Mouse (Mus musculus) heart, embryonic 16.5 days (tissue): Measurements from ENCODE around the gene Npcd. TPM values are rescaled to one million over a fixed set of nuclear protein-coding genes. Genes with fewer than 3 reads are reported as not detected.

Source experiments
- ATAC-seq: fragments of 200-750 bp; cut with Nextera tagmentation; replicated peaks from 2 replicates; pipeline ENCODE4 v1.8.0; 2017; ENCODE audit warnings: moderate number of reproducible peaks; ENCODE audit not compliant: insufficient read depth, low FRiP score; ENCODE audit errors: extremely low read depth
- H3K27ac ChIP-seq: fragments of 300-500 bp; sonication (generic); 2 replicates; pipeline ENCODE4 v1.5.1; 2014; ENCODE audit warnings: mild to moderate bottlenecking, low read length, control low read depth, moderate library complexity
- H3K27me3 ChIP-seq: fragments of 300-500 bp; sonication (generic); 2 replicates; pipeline ENCODE4 v1.6.1; 2014; ENCODE audit warnings: low read length, mixed read lengths; ENCODE audit not compliant: control insufficient read depth, insufficient read depth
- H3K36me3 ChIP-seq: fragments of 300-500 bp; sonication (generic); 2 replicates; pipeline ENCODE4 v1.6.1; 2014; ENCODE audit not compliant: control insufficient read depth, insufficient read depth
- H3K4me1 ChIP-seq: fragments of 300-500 bp; sonication (generic); 2 replicates; pipeline ENCODE4 v1.6.1; 2014; ENCODE audit warnings: low read length, mixed read lengths; ENCODE audit not compliant: control insufficient read depth, insufficient read depth
- H3K4me2 ChIP-seq: fragments of 300-500 bp; sonication (generic); 2 replicates; pipeline ENCODE4 v1.6.1; 2014; ENCODE audit warnings: low read depth, mild to moderate bottlenecking, control low read depth, low read length
- H3K4me3 ChIP-seq: fragments of 300-500 bp; sonication (generic); 2 replicates; pipeline ENCODE4 v1.5.1; 2014; ENCODE audit warnings: mild to moderate bottlenecking, control low read depth, low read length
- H3K9ac ChIP-seq: fragments of 300-500 bp; sonication (generic); 2 replicates; pipeline ENCODE4 v1.6.1; 2014; ENCODE audit warnings: low read length, control low read depth
- H3K9me3 ChIP-seq: fragments of 300-500 bp; sonication (generic); replicated peaks from 2 replicates; pipeline ENCODE4 v1.6.1; 2016; ENCODE audit warnings: low read length; ENCODE audit not compliant: control insufficient read depth
- WGBS: fragments of 180-500 bp; shearing (Covaris S2); extraction: QIAGEN DNeasy Blood & Tissue Kit; methylation state at CpG from one replicate; pipeline ENCODE4 v1.1.7; 2014; 5-methylcytosine and 5-hydroxymethylcytosine counted together
- polyA plus RNA-seq: library from polyadenylated mRNA; unstranded; fragments of >200 nt; fragmentation: Nextera tagmentation; extraction: Ambion mirVana; gene quantifications from 2 replicates; pipeline ENCODE4 v1.2.1, GENCODE M21; 2015

Gene Npcd
- polyA plus RNA-seq, 1 experiment from 2014 or later, result not detected

DNA sequence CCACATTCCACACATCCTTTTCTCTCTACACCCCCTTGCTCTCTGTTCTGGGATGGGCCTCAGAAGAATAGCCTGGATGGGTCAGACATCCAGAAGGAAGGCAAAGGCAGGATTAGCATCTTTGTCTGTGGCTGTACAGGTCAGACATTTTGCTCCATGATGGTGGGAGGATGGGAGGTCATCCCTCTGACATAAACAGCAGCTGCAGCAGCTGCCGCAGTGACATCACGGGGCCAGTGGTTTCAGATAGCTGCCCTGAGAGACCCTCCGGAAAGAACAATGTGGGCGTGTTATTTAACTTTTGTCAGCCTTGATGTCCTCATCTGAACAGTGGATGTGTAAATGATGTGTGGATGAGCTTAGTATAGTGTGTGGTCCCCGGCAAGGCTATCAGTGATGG, 88.2 kb downstream of the Npcd start:
- peaks cover 12% of the 10 kb centered on the region for H3K4me1 ChIP-seq
- H3K27ac ChIP-seq, result no peak overlapping the region
- 77% methylated on average over 5 of the region's 5 CpGs for WGBS

DNA sequence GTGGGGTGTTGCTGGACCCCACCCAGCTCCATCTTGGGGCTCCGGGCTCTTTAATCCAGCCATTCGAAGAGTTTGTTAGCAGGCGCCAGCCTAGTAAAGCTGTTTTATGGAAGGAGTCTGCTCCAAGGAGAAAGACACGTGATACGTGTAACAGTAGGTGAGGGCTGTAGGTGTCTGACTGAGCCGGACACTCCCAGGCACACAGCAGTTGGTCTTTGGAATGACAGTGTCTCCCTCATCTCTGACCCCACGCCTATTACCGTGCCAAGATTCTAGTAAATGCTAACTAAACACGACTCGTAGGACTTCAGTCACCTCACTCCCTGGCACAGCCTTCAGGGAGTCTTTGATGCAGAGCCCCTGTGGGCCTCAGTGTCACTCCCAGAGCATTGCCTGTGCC, 88.7 kb downstream of the Npcd start:
- Histone ChIP-seq H3K9me3 (no peaks in the 10 kb centered on the region), H3K27me3 (no peaks in the 10 kb centered on the region), H3K4me2 (no peak overlapping the region), H3K27ac (no peak overlapping the region), H3K36me3 (no peaks in the 10 kb centered on the region), H3K4me1 (peaks cover 17% of the 10 kb centered on the region), H3K4me3 (no peak overlapping the region), H3K9ac (no peak overlapping the region)
- WGBS, result 83% methylated on average over 10 of the region's 10 CpGs
- no peak for ATAC-seq

More for the DNA sequence above, 88.2 kb downstream of the Npcd start:
- no peak for ATAC-seq
- Histone ChIP-seq H3K9me3 (no peaks in the 10 kb centered on the region), H3K27me3 (no peaks in the 10 kb centered on the region), H3K4me3 (no peak overlapping the region), H3K9ac (no peak overlapping the region), H3K4me2 (no peak overlapping the region), H3K36me3 (no peaks in the 10 kb centered on the region)

DNA sequence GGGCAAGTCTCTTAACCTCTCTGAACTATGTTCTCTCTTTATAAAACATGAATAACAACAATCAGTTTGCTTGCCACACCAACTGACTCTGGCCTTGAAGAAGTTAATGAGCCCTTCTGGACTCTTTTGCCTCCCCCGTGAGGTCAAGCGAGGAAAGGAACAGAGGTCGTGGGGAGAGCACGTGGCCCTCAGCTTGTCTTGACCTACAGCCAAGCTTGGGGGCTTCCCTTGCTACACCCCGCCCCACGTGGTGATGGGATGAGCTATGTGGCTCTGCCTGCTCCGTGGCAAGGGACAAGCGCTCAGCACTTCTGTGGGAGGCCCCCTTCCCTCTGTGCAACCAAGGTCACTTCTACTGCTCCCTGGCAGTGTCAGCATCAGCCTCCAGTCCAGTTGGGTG, 89.3 kb downstream of the Npcd start:
- no peak overlapping the region for H3K27ac ChIP-seq
- no peaks in the 10 kb centered on the region for H3K36me3 ChIP-seq
- peaks cover 23% of the 10 kb centered on the region for H3K4me1 ChIP-seq
- H3K9ac ChIP-seq, result no peak overlapping the region
- no peaks in the 10 kb centered on the region for H3K27me3 ChIP-seq
- no peak overlapping the region for H3K4me3 ChIP-seq
- WGBS, result 63% methylated on average over 8 of the region's 8 CpGs
- ATAC-seq, result no peak
- H3K9me3 ChIP-seq, result no peaks in the 10 kb centered on the region
- no peak overlapping the region for H3K4me2 ChIP-seq

DNA sequence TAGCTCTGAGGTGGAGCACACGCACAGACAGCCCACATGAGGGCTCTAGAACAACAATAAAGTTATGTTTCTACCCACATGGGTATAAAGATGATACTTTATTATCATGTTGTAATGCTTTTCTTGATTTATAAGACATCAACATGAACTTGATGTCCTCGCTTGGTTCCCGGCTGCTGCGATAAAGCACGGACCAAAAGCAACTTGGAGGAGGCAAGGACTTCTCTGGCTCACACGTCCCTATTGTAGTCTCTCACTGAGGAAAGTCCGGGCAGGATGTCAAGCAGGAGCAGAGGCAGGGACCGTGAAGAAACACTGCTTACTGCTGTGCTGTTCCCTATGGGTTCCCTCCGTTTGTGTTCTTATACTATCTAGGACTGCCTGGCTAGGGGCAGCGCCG, 90.0 kb downstream of the Npcd start:
- Histone ChIP-seq H3K36me3 (0 out of 2 replicates have a peak, but pooled peaks cover under 1% of the 10 kb centered on the region), H3K4me3 (no peak overlapping the region), H3K9me3 (no peaks in the 10 kb centered on the region), H3K4me2 (no peak overlapping the region), H3K9ac (no peak overlapping the region), H3K4me1 (peaks cover 30% of the 10 kb centered on the region), H3K27me3 (no peaks in the 10 kb centered on the region), H3K27ac (no peak overlapping the region)
- ATAC-seq, result no peak
- 92% methylated on average over 11 of the region's 11 CpGs for WGBS

DNA sequence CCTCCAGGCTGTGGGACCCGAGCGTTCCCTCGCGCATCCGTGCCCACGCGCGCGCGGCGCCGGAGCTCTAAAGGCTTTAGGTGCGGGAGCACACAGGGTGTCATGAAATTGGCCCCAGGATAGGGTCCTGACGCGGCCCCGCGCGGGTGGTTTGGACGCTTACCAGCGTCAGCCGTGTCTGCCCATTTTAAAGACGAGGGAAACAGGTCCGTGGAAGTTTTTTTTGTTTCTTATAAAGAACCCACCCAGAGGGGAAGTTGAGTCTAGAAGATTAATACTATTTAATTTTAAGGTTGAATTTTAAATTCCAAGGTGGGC, 91.4 kb downstream of the Npcd start:
- WGBS, result 0% methylated on average over 23 of the region's 23 CpGs
- Histone ChIP-seq H3K9me3 (no peaks in the 10 kb centered on the region), H3K9ac (peak overlapping the region; percentile 82), H3K27me3 (no peaks in the 10 kb centered on the region), H3K4me3 (peak overlapping the region; percentile 69), H3K36me3 (peaks cover 9% of the 10 kb centered on the region), H3K4me1 (peaks cover 34% of the 10 kb centered on the region), H3K27ac (peak overlapping the region; percentile 8; the same call in 1 of the 2 replicates), H3K4me2 (peak overlapping the region; percentile 80)
- peak; percentile 4; the same call in 1 of the 2 replicates for ATAC-seq

DNA sequence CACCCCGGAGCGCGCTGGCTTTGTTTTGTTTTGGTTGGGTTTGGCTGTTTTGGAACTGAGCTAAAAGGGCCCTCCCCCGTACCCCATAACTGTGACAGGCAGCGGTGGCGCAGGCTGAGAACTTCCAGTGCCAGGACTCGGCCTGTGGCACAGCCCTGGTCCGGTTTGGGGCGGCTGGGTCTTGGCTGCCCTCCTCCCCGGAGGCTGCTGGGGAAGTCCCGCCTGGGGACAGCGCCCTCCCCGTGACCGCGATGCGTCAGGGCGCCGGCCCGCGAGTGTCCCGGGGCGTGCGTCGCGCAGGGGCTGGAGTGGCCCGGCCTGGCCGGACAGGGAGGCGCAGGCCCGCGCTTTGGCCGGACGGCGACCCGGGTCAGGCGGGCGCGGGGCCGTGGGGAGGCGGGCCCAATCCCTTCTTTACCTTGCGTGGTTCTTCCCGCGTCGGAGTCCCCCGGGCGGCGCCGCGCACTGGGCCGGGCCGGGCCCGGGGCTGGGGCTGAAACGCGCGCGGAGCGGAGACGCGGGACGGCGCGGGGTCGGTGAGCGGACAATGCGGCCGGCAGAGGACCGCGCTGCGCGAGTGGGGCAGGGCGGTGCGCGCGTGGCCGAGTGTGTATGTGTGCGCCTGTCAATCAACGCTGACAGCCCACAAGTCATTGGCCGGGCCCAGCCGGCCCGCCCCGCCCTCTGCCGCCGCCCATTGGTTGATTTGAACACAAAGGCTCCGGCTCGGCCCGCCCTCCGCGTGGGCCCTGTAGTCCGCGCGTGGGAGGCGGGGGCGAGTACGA, 91.9 kb downstream of the Npcd start, which contains the start of gene Sun2:
Gene Sun2, minus strand, starts transcription at position 616 of the 785 bp plus-strand sequence.
- Histone ChIP-seq H3K4me1 (peaks cover 34% of the 10 kb centered on the region), H3K27ac (peak within 1 kb of the TSS; percentile 90), H3K27me3 (no peaks in the 10 kb centered on the region), H3K36me3 (peaks cover 15% of the 10 kb centered on the region), H3K9ac (peak within 1 kb of the TSS; percentile 82), H3K4me3 (peak within 1 kb of the TSS; percentile 69), H3K4me2 (peak within 1 kb of the TSS; percentile 83), H3K9me3 (no peaks in the 10 kb centered on the region)
- peak; percentile 90 for ATAC-seq
- under 1% methylated on average over 90 of the region's 93 CpGs for WGBS

DNA sequence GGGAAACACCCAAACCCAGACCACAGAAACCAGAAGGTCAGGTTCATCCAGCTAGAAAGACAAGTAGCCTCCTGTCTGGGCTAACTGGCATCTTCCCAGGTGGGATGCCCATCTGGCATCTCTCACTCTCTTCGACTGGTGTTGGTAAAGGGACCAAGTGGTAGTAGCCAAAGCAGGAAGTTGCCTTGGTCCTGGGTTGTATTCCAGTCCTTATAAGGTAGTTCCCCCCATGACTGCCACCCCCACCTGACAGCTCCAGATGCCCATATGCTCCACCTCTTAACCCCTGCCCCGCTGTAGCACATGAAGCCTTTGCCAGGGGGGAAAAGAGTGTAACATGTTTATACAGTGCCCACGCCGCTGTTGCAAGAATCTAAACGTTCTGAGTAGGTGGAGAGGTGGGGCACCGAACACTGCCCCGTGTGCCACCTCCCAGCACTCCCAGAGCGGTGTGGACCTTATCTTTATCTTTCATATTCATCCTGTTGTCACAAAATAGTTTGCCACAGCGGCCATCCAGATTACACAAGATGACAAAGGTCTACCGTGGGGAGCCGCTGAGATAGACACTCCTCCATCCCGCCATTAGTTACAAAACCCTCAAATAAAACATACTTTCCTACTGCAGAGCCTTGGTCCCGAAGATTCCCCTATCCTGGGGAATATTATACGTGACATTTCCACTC, 92.7 kb downstream of the Npcd start:
- H3K9ac ChIP-seq, result peak overlapping the region; percentile 82
- 7% methylated on average over 14 of the region's 14 CpGs for WGBS
- H3K27ac ChIP-seq, result peak overlapping the region; percentile 90
- H3K4me3 ChIP-seq, result peak overlapping the region; percentile 69
- H3K4me2 ChIP-seq, result peak overlapping the region; percentile 83
- no peaks in the 10 kb centered on the region for H3K9me3 ChIP-seq
- ATAC-seq, result 0 out of 2 replicates have a peak, but pooled peaks have one; percentile 23
- peaks cover 23% of the 10 kb centered on the region for H3K36me3 ChIP-seq
- H3K4me1 ChIP-seq, result peaks cover 34% of the 10 kb centered on the region
- no peaks in the 10 kb centered on the region for H3K27me3 ChIP-seq

DNA sequence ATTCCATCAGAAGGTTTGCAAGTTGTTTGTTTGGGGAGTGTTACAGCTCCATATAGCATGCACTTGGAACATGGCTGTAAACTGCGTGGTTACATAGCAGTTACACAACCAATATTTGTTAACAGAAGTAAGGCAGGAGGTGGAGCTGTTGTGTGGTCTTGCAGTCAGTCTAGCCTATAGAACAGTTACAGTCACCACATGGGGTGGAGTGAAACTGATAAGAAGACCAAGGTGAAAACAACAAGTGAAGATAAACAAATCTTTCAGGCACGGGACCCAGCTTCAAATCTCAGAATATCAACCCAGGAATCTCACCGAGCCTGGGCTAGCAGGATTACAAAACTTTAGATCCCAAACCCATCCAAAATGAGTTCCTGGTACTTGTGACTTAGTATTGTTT, 93.3 kb downstream of the Npcd start:
- peaks cover 25% of the 10 kb centered on the region for H3K36me3 ChIP-seq
- WGBS, result 47% methylated on average over 3 of the region's 3 CpGs
- H3K4me2 ChIP-seq, result peak overlapping the region; percentile 83
- peak overlapping the region; percentile 69 for H3K4me3 ChIP-seq
- H3K4me1 ChIP-seq, result peaks cover 37% of the 10 kb centered on the region
- H3K9me3 ChIP-seq, result no peaks in the 10 kb centered on the region
- no peak for ATAC-seq
- H3K9ac ChIP-seq, result peak overlapping the region; percentile 82
- H3K27me3 ChIP-seq, result no peaks in the 10 kb centered on the region
- H3K27ac ChIP-seq, result peak overlapping the region; percentile 90
